26 mouse cellular contexts compared by ENCODE assay signal in the genomic region with DNA sequence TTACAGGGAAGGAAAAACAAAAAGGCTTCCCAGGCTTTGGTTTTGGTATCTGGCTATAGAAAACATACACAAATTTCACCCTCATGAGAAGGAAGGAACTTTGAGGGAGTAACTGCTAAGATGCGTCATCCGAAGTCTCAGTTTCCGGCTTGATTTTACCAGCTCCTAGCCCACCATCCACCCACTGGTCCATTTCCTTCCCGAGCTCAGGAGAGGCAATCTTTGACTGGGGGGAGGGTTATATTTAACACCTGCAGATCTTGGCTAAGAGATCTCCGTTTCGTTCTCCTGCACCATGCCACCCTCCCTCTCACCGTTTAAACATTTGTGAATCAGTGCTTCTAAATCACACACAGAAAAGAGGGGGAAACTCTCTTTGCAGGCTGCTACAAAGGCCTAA. TPM values are rescaled to one million over a fixed set of nuclear protein-coding genes. Genes with fewer than 3 reads are reported as not detected.
A peak's percentile ranks its signal among the peaks of the same experiment; 100 is the strongest.
DNase-seq lines count a peak whose midpoint lies in the region; ATAC-seq and TF ChIP-seq lines count a peak whose summit lies in the region.
"Had no signal": no experiment of that assay in that cellular context is flagged by ENCODE, and none has a peak within 500 bp of the region (broad histone marks: within the 10 kb centered on the region; RNA-seq: fewer than 3 reads in every experiment).

No protein-coding gene starts in this region.

- intact Hi-C loops in left cerebral cortex, adult 2 months (cut with DNase I): loop anchor here (1.0 kb wide), 1 partner anchor 47 kb away; no protein-coding TSS in a partner anchor
- intact Hi-C loops in left cerebral cortex, postnatal 10 days (cut with DNase I): no loop called here

- H3K27me3 ChIP-seq in forebrain, embryonic 11.5 days (ENCODE audit: control insufficient read depth, insufficient read depth, low read length): no peaks in the 10 kb centered on the region
- H3K27me3 ChIP-seq in forebrain, embryonic 10.5 days (ENCODE audit: poor library complexity, severe bottlenecking): no peaks in the 10 kb centered on the region
- H3K27me3 ChIP-seq: embryonic facial prominence, embryonic 12.5 days; embryonic facial prominence, embryonic 15.5 days; forebrain, embryonic 13.5 days; hindbrain, embryonic 12.5 days; hindbrain, embryonic 15.5 days had no signal

- H3K36me3 ChIP-seq in forebrain, embryonic 11.5 days (ENCODE audit: control insufficient read depth, insufficient read depth, low read length): no peaks in the 10 kb centered on the region
- no peaks in the 10 kb centered on the region for H3K36me3 ChIP-seq in forebrain, embryonic 10.5 days (replicated peaks)
- H3K36me3 ChIP-seq: embryonic facial prominence, embryonic 12.5 days; embryonic facial prominence, embryonic 15.5 days; hindbrain, embryonic 12.5 days; hindbrain, embryonic 15.5 days had no signal

- no peaks in the 10 kb centered on the region for H3K9me3 ChIP-seq in forebrain, embryonic 11.5 days (ENCODE audit: control insufficient read depth, low read length)
- H3K9me3 ChIP-seq in forebrain, embryonic 10.5 days: no peaks in the 10 kb centered on the region
- H3K9me3 ChIP-seq: embryonic facial prominence, embryonic 12.5 days; embryonic facial prominence, embryonic 15.5 days; forebrain, embryonic 13.5 days; hindbrain, embryonic 12.5 days; hindbrain, embryonic 15.5 days had no signal

- no peak for TF ChIP-seq CTCF in left cerebral cortex, adult 2 months (IDR thresholded peaks at IDR 0.05)

- no peak overlapping the region for H3K27ac ChIP-seq in forebrain, embryonic 11.5 days (ENCODE audit: low read depth, low read length)
- H3K27ac ChIP-seq in forebrain, embryonic 10.5 days: no peak overlapping the region
- peak overlapping the region; percentile 67 for H3K27ac ChIP-seq in left cerebral cortex, adult 2 months
- H3K27ac ChIP-seq: embryonic facial prominence, embryonic 12.5 days; embryonic facial prominence, embryonic 15.5 days; forebrain, embryonic 13.5 days; gastrocnemius, adult 2 months; hindbrain, embryonic 12.5 days; hindbrain, embryonic 15.5 days had no signal

- H3K4me2 ChIP-seq in forebrain, embryonic 11.5 days (ENCODE audit: low read depth, low read length, severe bottlenecking): no peak overlapping the region
- H3K4me2 ChIP-seq: embryonic facial prominence, embryonic 12.5 days; embryonic facial prominence, embryonic 15.5 days; forebrain, embryonic 13.5 days; heart, embryonic 11.5 days; hindbrain, embryonic 12.5 days; hindbrain, embryonic 15.5 days had no signal

- ATAC-seq in forebrain, embryonic 11.5 days (replicated peaks; ENCODE audit: low FRiP score): no peak
- ATAC-seq: activated CD4-positive, CD25-positive, alpha-beta regulatory T cell, adult 4 months; forebrain, embryonic 13.5 days; forebrain, embryonic 16.5 days had no signal

- DNase-seq in forebrain, embryonic 11.5 days (ENCODE audit: low spot score): peak; percentile 26
- no peak for DNase-seq in forebrain, embryonic 10.5 days (ENCODE audit: extremely low spot score, low spot score)
- DNase-seq in left cerebral cortex, adult 2 months (ENCODE audit: extremely low spot score in 1 of 2, low spot score in 2 of 2): peak; percentile 31 to 54
- DNase-seq in left cerebral cortex, postnatal 10 days (ENCODE audit: extremely low spot score in 1 of 2, low spot score in 2 of 2): no peak
- DNase-seq in right cerebral cortex, adult 18-20 months: peak; percentile 80
- no peak for DNase-seq in right cerebral cortex, postnatal 10 days (ENCODE audit: low spot score in 2 of 2)
- peak; percentile 87 for DNase-seq in brain, adult 2 months (ENCODE audit: low read depth, low spot score)
- DNase-seq in embryo, embryonic 9.5 days (ENCODE audit: extremely low spot score): no peak
- DNase-seq: adrenal gland, adult 8-10 months; adrenal gland, postnatal 25 days; cerebellum, adult 18-20 months; cerebellum, adult 9-10 months; cerebellum, postnatal 14 days; gastrocnemius, adult 2 months; gastrocnemius, postnatal 14 days had no signal

- H3K9ac ChIP-seq in forebrain, embryonic 11.5 days (ENCODE audit: low read length): no peak overlapping the region
- H3K9ac ChIP-seq: embryonic facial prominence, embryonic 12.5 days; embryonic facial prominence, embryonic 15.5 days; forebrain, embryonic 13.5 days; hindbrain, embryonic 12.5 days; hindbrain, embryonic 15.5 days had no signal

- H3K4me1 ChIP-seq in forebrain, embryonic 11.5 days (replicated peaks; ENCODE audit: control insufficient read depth, insufficient read depth, low read length): no peaks in the 10 kb centered on the region; the same call in 1 of the 2 replicates
- H3K4me1 ChIP-seq in forebrain, embryonic 10.5 days: peaks cover 10% of the 10 kb centered on the region; the same call in 1 of the 2 replicates
- H3K4me1 ChIP-seq: embryonic facial prominence, embryonic 12.5 days; embryonic facial prominence, embryonic 15.5 days; hindbrain, embryonic 12.5 days; hindbrain, embryonic 15.5 days had no signal

- no peak overlapping the region for H3K4me3 ChIP-seq in forebrain, embryonic 11.5 days (ENCODE audit: low read depth, low read length)
- no peak overlapping the region for H3K4me3 ChIP-seq in forebrain, embryonic 10.5 days
- no peak overlapping the region for H3K4me3 ChIP-seq in left cerebral cortex, adult 2 months
- H3K4me3 ChIP-seq: embryonic facial prominence, embryonic 12.5 days; embryonic facial prominence, embryonic 15.5 days; forebrain, embryonic 13.5 days; gastrocnemius, adult 2 months; hindbrain, embryonic 12.5 days; hindbrain, embryonic 15.5 days had no signal

- 79% methylated on average over 7 of the region's 7 CpGs for WGBS in forebrain, embryonic 11.5 days
- WGBS in forebrain, embryonic 10.5 days: 83% methylated on average over 7 of the region's 7 CpGs

RNA-seq across cellular contexts. Expression of a gene that starts 32.1 kb away (rescaled TPM):
- polyA plus RNA-seq in forebrain, embryonic 11.5 days (2014; fragmentation: Nextera tagmentation; extraction: Ambion mirVana): 28.5 and 29.3 TPM in 2 replicates
- polyA plus RNA-seq in forebrain, embryonic 10.5 days (2016; fragmentation: Nextera tagmentation; extraction: Ambion mirVana): 13.4 and 14.4 TPM in 2 replicates
- 10 to 100 TPM; 61.6 to 66.4 TPM for total RNA-seq in left cerebral cortex, adult 2 months (2021)
- 10 to 100 TPM; 57.3 to 66.7 TPM for total RNA-seq in left cerebral cortex, postnatal 10 days (2021)
- total RNA-seq: gastrocnemius, adult 2 months; gastrocnemius, postnatal 14 days; hematopoietic stem cell, adult 5-6 weeks had no signal
- polyA plus RNA-seq: heart, embryonic 14.5 days; heart, postnatal 0 days had no signal

Comparison
In these comparisons a context has a peak if more than half of its experiments do, and no peak if none do; other contexts are left out.
1. DNase-seq: peak in forebrain, embryonic 11.5 days (single experiment), left cerebral cortex, adult 2 months (2 of 2), right cerebral cortex, adult 18-20 months (single experiment) and brain, adult 2 months (single experiment); none in forebrain, embryonic 10.5 days (single experiment), left cerebral cortex, postnatal 10 days (0 of 2), right cerebral cortex, postnatal 10 days (0 of 2) and embryo, embryonic 9.5 days (single experiment).